Mouse (Mus musculus) limb, embryonic 14.5 days (tissue): Measurements from ENCODE around the gene Gmfg. TPM values are rescaled to one million over a fixed set of nuclear protein-coding genes. Genes with fewer than 3 reads are reported as not detected.
A peak's percentile ranks its signal among the peaks of the same experiment; 100 is the strongest.

Experiments
- ATAC-seq: fragments of 200-750 bp; cut with Nextera tagmentation; 2 replicates; pipeline ENCODE4 v1.8.0; 2017; ENCODE audit warnings: low read depth, moderate number of reproducible peaks, moderate TSS enrichment; ENCODE audit not compliant: low FRiP score
- DNase-seq: peaks from one replicate; pipeline ENCODE4 v3.0.0-alpha.2; 2015; ENCODE audit warnings: low spot score
- H3K27ac ChIP-seq: fragments of 300-500 bp; sonication (generic); replicated peaks from 2 replicates; pipeline ENCODE4 v1.5.1; 2014; ENCODE audit warnings: low read depth, mild to moderate bottlenecking, low read length, moderate library complexity, mixed read lengths
- H3K27me3 ChIP-seq: fragments of 300-500 bp; sonication (generic); 2 replicates; pipeline ENCODE4 v1.6.1; 2014; ENCODE audit warnings: low read length, mixed read lengths; ENCODE audit not compliant: control insufficient read depth, insufficient read depth
- H3K36me3 ChIP-seq: fragments of 300-500 bp; sonication (generic); 2 replicates; pipeline ENCODE4 v1.6.1; 2014; ENCODE audit warnings: mild to moderate bottlenecking, low read length, moderate library complexity, mixed read lengths; ENCODE audit not compliant: control insufficient read depth, insufficient read depth
- H3K4me1 ChIP-seq: fragments of 300-500 bp; sonication (generic); 2 replicates; pipeline ENCODE4 v1.6.1; 2014; ENCODE audit warnings: antibody characterized with exemption, low read length, mixed read lengths; ENCODE audit not compliant: control insufficient read depth, insufficient read depth
- H3K4me2 ChIP-seq: fragments of 300-500 bp; sonication (generic); replicated peaks from 2 replicates; pipeline ENCODE4 v1.6.1; 2014; ENCODE audit warnings: low read depth, mild to moderate bottlenecking, low read length, moderate library complexity; ENCODE audit not compliant: severe bottlenecking
- H3K4me3 ChIP-seq: fragments of 300-500 bp; sonication (generic); replicated peaks from 2 replicates; pipeline ENCODE4 v1.5.1; 2014; ENCODE audit warnings: low read length
- H3K9ac ChIP-seq: fragments of 300-500 bp; sonication (generic); 2 replicates; pipeline ENCODE4 v1.6.1; 2014; ENCODE audit warnings: mild to moderate bottlenecking, low read depth, low read length, moderate library complexity; ENCODE audit not compliant: severe bottlenecking
- H3K9me3 ChIP-seq: fragments of 300-500 bp; sonication (generic); 2 replicates; pipeline ENCODE4 v1.6.1; 2016; ENCODE audit warnings: low read length; ENCODE audit not compliant: control insufficient read depth
- POLR2A ChIP-seq: fragments of 200-500 bp; IDR thresholded peaks from 2 replicates; pipeline ENCODE4 v1.8.0; 2012; ENCODE audit warnings: inconsistent platforms, mild to moderate bottlenecking, moderate library complexity, borderline replicate concordance; ENCODE audit not compliant: insufficient read depth, insufficient read length; ENCODE audit errors: extremely low read depth
- WGBS: fragments of 180-500 bp; shearing (Covaris S2); extraction: QIAGEN DNeasy Blood & Tissue Kit; methylation state at CpG from one replicate; pipeline ENCODE4 v1.1.7; 2014; 5-methylcytosine and 5-hydroxymethylcytosine counted together
- polyA plus RNA-seq, 2 experiments: library from polyadenylated mRNA; depleted of rRNA in 1 of 2; stranded (reverse) in 1 of 2; unstranded in 1 of 2; fragments of >200 nt; fragmentation: Nextera tagmentation in 1 of 2; extraction: Ambion mirVana in 1 of 2; gene quantifications; 2 replicates each; pipeline versions ENCODE4 v1.2.1 to v1.2.3; 2012 to 2014

The Gmfg gene
- polyA plus RNA-seq, 2 experiments, result 12.7 to 19.4 TPM

DNA sequence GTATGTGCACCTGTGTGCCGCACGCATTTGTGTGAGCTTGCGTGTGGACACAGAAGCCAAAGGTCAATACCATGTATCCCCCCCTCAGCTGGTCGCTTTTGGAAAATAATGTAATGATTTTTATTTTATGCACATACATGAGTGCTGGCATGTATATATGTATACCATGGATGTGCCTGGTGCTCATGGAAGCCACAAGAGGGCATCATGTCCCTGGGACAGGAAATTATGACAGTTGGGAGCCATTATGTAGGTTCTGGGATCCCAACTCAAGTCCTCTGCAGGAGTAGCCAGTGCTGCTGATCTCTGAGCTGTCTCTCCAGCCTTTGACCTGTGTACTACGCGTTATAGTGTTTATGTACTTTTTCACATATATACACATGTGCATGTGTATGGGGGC lies 38.9 kb downstream of the Gmfg start:
- Histone ChIP-seq H3K9ac (no peak overlapping the region), H3K9me3 (no peaks in the 10 kb centered on the region), H3K4me2 (no peak overlapping the region), H3K4me1 (no peaks in the 10 kb centered on the region), H3K4me3 (no peak overlapping the region), H3K27me3 (no peaks in the 10 kb centered on the region), H3K36me3 (no peaks in the 10 kb centered on the region), H3K27ac (no peak overlapping the region)
- DNase-seq, result no peak
- no peak for ATAC-seq
- TF ChIP-seq POLR2A, result no peak
- WGBS, result 86% methylated on average over 6 of the region's 6 CpGs

DNA sequence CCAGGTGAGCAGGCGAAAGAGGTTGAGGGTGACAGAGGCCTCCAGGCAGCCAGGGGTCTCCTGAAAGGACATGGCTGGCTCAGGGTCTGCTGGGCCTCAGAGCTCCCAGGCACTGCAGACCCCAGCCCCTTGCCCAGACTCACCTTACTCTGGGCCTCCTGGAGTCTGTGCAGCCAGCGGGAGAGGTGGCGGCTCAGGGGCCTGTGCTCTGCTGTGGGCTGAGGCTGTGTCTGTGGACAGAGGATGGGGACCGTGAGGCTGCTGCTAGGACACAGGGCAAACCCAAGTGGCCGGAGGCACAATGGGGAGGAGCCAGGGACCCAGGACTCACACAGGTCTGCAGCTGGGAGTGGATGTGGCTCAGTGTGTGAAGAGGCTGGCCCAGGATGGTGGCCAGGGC lies 40.1 kb downstream of the Gmfg start:
- Histone ChIP-seq H3K4me1 (no peaks in the 10 kb centered on the region), H3K27ac (no peak overlapping the region), H3K36me3 (no peaks in the 10 kb centered on the region), H3K27me3 (no peaks in the 10 kb centered on the region), H3K9ac (no peak overlapping the region; the same call in 1 of the 2 replicates), H3K4me3 (no peak overlapping the region), H3K9me3 (no peaks in the 10 kb centered on the region), H3K4me2 (no peak overlapping the region)
- no peak for TF ChIP-seq POLR2A
- no peak for DNase-seq
- ATAC-seq, result no peak
- WGBS, result 90% methylated on average over 3 of the region's 5 CpGs

DNA sequence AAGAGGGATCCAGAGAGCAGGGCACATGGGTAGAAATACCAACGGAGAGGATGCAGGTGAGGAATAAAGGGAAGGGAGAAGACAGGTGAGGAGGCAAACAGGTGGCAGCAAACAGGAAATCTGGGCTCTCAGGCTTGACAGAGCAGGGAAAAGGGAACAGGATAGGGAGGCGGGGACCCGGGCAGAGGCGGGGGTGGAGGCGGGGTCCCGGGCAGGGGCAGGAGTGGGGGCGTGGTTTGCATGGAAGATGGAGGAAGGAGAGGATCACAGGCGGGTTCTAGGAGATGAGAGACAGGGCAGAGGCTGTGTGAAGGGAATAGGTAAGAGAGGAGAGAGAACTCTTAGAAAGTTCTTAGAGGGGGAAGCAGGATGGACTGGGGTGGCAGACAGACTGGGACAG lies 41.6 kb downstream of the Gmfg start:
- H3K36me3 ChIP-seq, result no peaks in the 10 kb centered on the region
- no peak overlapping the region for H3K4me3 ChIP-seq
- H3K9me3 ChIP-seq, result no peaks in the 10 kb centered on the region
- H3K4me2 ChIP-seq, result no peak overlapping the region
- DNase-seq, result no peak
- no peak overlapping the region for H3K9ac ChIP-seq
- WGBS, result 3% methylated on average over 8 of the region's 8 CpGs
- H3K27ac ChIP-seq, result no peak overlapping the region
- no peaks in the 10 kb centered on the region for H3K27me3 ChIP-seq
- no peak for ATAC-seq
- no peak for TF ChIP-seq POLR2A
- no peaks in the 10 kb centered on the region for H3K4me1 ChIP-seq

DNA sequence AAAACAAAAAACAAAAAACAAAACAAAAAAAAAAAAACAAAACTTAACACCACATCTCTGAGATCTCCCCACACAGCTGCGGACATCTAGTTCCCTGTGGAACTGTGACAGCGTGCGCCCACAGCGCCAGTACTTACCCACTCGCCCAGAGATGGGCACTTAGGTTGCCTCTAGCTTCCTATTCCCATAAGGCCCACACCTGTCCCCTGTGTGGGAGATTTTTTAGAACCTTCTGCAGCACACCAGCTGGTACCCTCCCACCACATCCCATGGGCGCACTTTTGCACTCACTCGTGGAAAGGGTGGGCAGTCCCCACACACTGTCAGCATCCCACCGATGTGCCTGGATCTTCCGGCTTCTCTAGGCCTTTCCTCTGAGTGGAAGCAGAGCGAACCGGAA lies 45.6 kb downstream of the Gmfg start:
- H3K9me3 ChIP-seq, result no peaks in the 10 kb centered on the region
- H3K27ac ChIP-seq, result no peak overlapping the region
- H3K4me2 ChIP-seq, result no peak overlapping the region
- H3K4me1 ChIP-seq, result no peaks in the 10 kb centered on the region
- no peaks in the 10 kb centered on the region for H3K36me3 ChIP-seq
- DNase-seq (no peak), ATAC-seq (no peak)
- 80% methylated on average over 11 of the region's 11 CpGs for WGBS
- H3K4me3 ChIP-seq, result no peak overlapping the region
- H3K9ac ChIP-seq, result no peak overlapping the region
- TF ChIP-seq POLR2A, result no peak
- H3K27me3 ChIP-seq, result no peaks in the 10 kb centered on the region

DNA sequence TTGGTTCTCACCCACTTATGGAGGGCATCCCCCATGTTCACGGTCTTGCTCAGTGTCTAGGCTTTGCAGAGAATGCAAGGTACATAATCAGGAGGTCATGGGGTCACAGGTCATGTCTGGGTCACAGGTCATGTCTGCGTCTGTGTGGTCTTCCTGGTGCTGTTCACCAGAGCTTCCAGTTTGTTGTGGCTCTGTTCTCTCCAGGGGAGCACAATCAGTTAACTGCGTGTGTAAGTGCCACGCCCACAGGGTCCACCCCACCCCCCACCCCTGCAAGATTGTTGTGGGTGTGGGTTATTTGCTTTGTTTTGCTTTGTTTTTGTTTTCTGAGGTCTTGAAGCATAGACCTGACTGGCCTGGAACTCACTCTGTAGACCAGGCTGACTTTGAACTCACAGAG lies 46.9 kb downstream of the Gmfg start:
- H3K9me3 ChIP-seq, result no peaks in the 10 kb centered on the region
- ATAC-seq (no peak), DNase-seq (no peak)
- H3K4me3 ChIP-seq, result no peak overlapping the region
- no peak overlapping the region for H3K9ac ChIP-seq
- H3K4me2 ChIP-seq, result no peak overlapping the region
- TF ChIP-seq POLR2A, result no peak
- H3K27me3 ChIP-seq, result no peaks in the 10 kb centered on the region
- no peaks in the 10 kb centered on the region for H3K4me1 ChIP-seq
- no peaks in the 10 kb centered on the region for H3K36me3 ChIP-seq
- no peak overlapping the region for H3K27ac ChIP-seq
- 28% methylated on average over 4 of the region's 4 CpGs for WGBS

DNA sequence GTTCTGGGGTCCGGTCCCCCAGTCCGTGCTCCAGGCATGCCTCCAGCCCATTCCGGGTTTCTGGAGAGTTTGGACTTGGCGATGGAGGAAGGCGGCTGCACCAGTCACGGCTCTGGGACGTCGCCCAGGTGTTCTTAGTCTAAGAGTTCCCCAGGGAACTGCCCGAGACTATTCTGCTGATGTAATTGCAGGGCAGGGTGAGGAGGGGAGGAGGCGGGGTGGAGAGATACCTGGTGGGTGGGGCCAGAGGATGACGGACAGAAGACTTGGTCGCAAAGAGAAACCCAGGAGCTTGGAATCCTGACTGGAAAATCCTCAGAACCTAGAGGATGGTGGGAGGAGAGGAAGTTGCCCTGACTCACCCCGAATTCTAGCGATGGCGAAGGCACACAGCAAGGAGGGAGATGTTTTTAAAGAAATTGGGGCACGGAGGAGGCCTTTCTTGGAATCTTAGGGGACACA lies 50.8 kb downstream of the Gmfg start:
- no peaks in the 10 kb centered on the region for H3K27me3 ChIP-seq
- peak overlapping the region; percentile 40 for H3K4me2 ChIP-seq
- no peak for ATAC-seq
- DNase-seq, result peak; percentile 48
- no peaks in the 10 kb centered on the region for H3K36me3 ChIP-seq
- H3K9ac ChIP-seq, result no peak overlapping the region; the same call in 1 of the 2 replicates
- peak overlapping the region; percentile 20 for H3K4me3 ChIP-seq
- 3% methylated on average over 16 of the region's 16 CpGs for WGBS
- H3K9me3 ChIP-seq, result no peaks in the 10 kb centered on the region
- TF ChIP-seq POLR2A, result no peak
- no peak overlapping the region for H3K27ac ChIP-seq
- no peaks in the 10 kb centered on the region for H3K4me1 ChIP-seq
